Mouse (Mus musculus): ENCODE results near the gene Gna15. TPM values are rescaled to one million over a fixed set of nuclear protein-coding genes. Genes with fewer than 3 reads are reported as not detected.

Gna15 gene
- polyA plus RNA-seq, 1 experiment from 2014 or later, result 1.7 TPM

- Histone ChIP-seq H3K9ac (no peak overlapping the region), H3K36me3 (peaks cover 58% of the 10 kb centered on the region), H3K27me3 (peaks cover 61% of the 10 kb centered on the region), H3K27ac (no peak overlapping the region), H3K4me2 (no peak overlapping the region), H3K9me3 (no peaks in the 10 kb centered on the region), H3K4me1 (replicated peaks) (peaks cover 41% of the 10 kb centered on the region), H3K4me3 (no peak overlapping the region)
- ATAC-seq (ENCODE audit: low FRiP score), result no peak
- 84% methylated on average over 16 of the region's 16 CpGs for WGBS
Observed at GRCm38 (mm10) chr10:81467670-81468235, 56.3 kb downstream of the Gna15 start.

GRCm38 (mm10) chr10:81466881-81467280 is 57.1 kb downstream of the Gna15 start:
- no peak overlapping the region for H3K9ac ChIP-seq
- 73% methylated on average over 14 of the region's 14 CpGs for WGBS
- no peak overlapping the region for H3K4me2 ChIP-seq
- no peak overlapping the region for H3K27ac ChIP-seq
- no peak for ATAC-seq (ENCODE audit: low FRiP score)
- H3K27me3 ChIP-seq, result peaks cover 70% of the 10 kb centered on the region
- H3K4me3 ChIP-seq, result no peak overlapping the region
- peaks cover 67% of the 10 kb centered on the region for H3K36me3 ChIP-seq
- no peaks in the 10 kb centered on the region for H3K9me3 ChIP-seq
- H3K4me1 ChIP-seq (replicated peaks), result peaks cover 32% of the 10 kb centered on the region

- H3K9me3 ChIP-seq, result no peaks in the 10 kb centered on the region
- H3K4me3 ChIP-seq, result no peak overlapping the region
- no peak overlapping the region for H3K4me2 ChIP-seq
- H3K27me3 ChIP-seq, result peaks cover 78% of the 10 kb centered on the region
- H3K4me1 ChIP-seq (replicated peaks), result peaks cover 26% of the 10 kb centered on the region
- peaks cover 73% of the 10 kb centered on the region for H3K36me3 ChIP-seq
- H3K27ac ChIP-seq, result no peak overlapping the region
- H3K9ac ChIP-seq, result no peak overlapping the region
- 75% methylated on average over 2 of the region's 2 CpGs for WGBS
- ATAC-seq (ENCODE audit: low FRiP score), result no peak
Observed at GRCm38 (mm10) chr10:81466066-81466465, 58.0 kb downstream of the Gna15 start.

GRCm38 (mm10) chr10:81465265-81465645 is 58.8 kb downstream of the Gna15 start:
- H3K27me3 ChIP-seq, result peaks cover 83% of the 10 kb centered on the region
- no peak overlapping the region for H3K4me2 ChIP-seq
- peaks cover 18% of the 10 kb centered on the region for H3K4me1 ChIP-seq (replicated peaks)
- WGBS, result 0% methylated on average over 5 of the region's 5 CpGs
- H3K9me3 ChIP-seq, result no peaks in the 10 kb centered on the region
- peaks cover 70% of the 10 kb centered on the region for H3K36me3 ChIP-seq
- no peak overlapping the region for H3K4me3 ChIP-seq
- no peak overlapping the region for H3K9ac ChIP-seq
- H3K27ac ChIP-seq, result no peak overlapping the region
- ATAC-seq (ENCODE audit: low FRiP score), result peak; percentile 23

GRCm38 (mm10) chr10:81464405-81465264 is 59.4 kb downstream of the Gna15 start:
- Histone ChIP-seq H3K9ac (peak overlapping the region; percentile 24; the same call in 1 of the 2 replicates), H3K27ac (no peak overlapping the region), H3K36me3 (peaks cover 70% of the 10 kb centered on the region), H3K4me1 (replicated peaks) (peaks cover 18% of the 10 kb centered on the region), H3K9me3 (no peaks in the 10 kb centered on the region), H3K4me3 (peak overlapping the region; percentile 31), H3K4me2 (peak overlapping the region; percentile 50), H3K27me3 (peaks cover 89% of the 10 kb centered on the region)
- ATAC-seq (ENCODE audit: low FRiP score), result peak; percentile 60
- WGBS, result 4% methylated on average over 33 of the region's 33 CpGs

GRCm38 (mm10) chr10:81463531-81463930 is 60.5 kb downstream of the Gna15 start:
- H3K27me3 ChIP-seq, result peaks cover 91% of the 10 kb centered on the region
- no peak overlapping the region for H3K4me2 ChIP-seq
- peaks cover 61% of the 10 kb centered on the region for H3K36me3 ChIP-seq

GRCm38 (mm10) chr10:81462917-81463316 is 61.1 kb downstream of the Gna15 start:
- H3K36me3 ChIP-seq, result peaks cover 55% of the 10 kb centered on the region

More at GRCm38 (mm10) chr10:81463531-81463930, 60.5 kb downstream of the Gna15 start:
- 77% methylated on average over 4 of the region's 4 CpGs for WGBS
- Histone ChIP-seq H3K4me1 (replicated peaks) (peaks cover 18% of the 10 kb centered on the region), H3K9ac (no peak overlapping the region), H3K27ac (no peak overlapping the region), H3K4me3 (no peak overlapping the region), H3K9me3 (no peaks in the 10 kb centered on the region)
- ATAC-seq (ENCODE audit: low FRiP score), result no peak

GRCm38 (mm10) chr10:81462415-81462804 is 61.6 kb downstream of the Gna15 start:
- Histone ChIP-seq H3K27me3 (peaks cover 93% of the 10 kb centered on the region), H3K9ac (no peak overlapping the region), H3K4me1 (replicated peaks) (peaks cover 18% of the 10 kb centered on the region), H3K4me3 (no peak overlapping the region), H3K27ac (no peak overlapping the region), H3K4me2 (no peak overlapping the region), H3K9me3 (no peaks in the 10 kb centered on the region), H3K36me3 (peaks cover 50% of the 10 kb centered on the region)
- ATAC-seq (ENCODE audit: low FRiP score), result no peak
- 38% methylated on average over 7 of the region's 7 CpGs for WGBS

More at GRCm38 (mm10) chr10:81462917-81463316, 61.1 kb downstream of the Gna15 start:
- peaks cover 95% of the 10 kb centered on the region for H3K27me3 ChIP-seq
- no peaks in the 10 kb centered on the region for H3K9me3 ChIP-seq
- no peak overlapping the region for H3K9ac ChIP-seq
- H3K4me2 ChIP-seq, result no peak overlapping the region
- no peak overlapping the region for H3K27ac ChIP-seq
- H3K4me3 ChIP-seq, result no peak overlapping the region
- no peak for ATAC-seq (ENCODE audit: low FRiP score)
- peaks cover 18% of the 10 kb centered on the region for H3K4me1 ChIP-seq (replicated peaks)
- WGBS, result 81% methylated on average over 7 of the region's 7 CpGs

- peaks cover 45% of the 10 kb centered on the region for H3K36me3 ChIP-seq
- H3K4me1 ChIP-seq (replicated peaks), result peaks cover 18% of the 10 kb centered on the region
- no peak overlapping the region for H3K9ac ChIP-seq
- H3K9me3 ChIP-seq, result no peaks in the 10 kb centered on the region
- no peak overlapping the region for H3K4me3 ChIP-seq
- H3K27me3 ChIP-seq, result peaks cover 95% of the 10 kb centered on the region
- H3K27ac ChIP-seq, result no peak overlapping the region
- 8% methylated on average over 16 of the region's 16 CpGs for WGBS
- ATAC-seq (ENCODE audit: low FRiP score), result no peak
- H3K4me2 ChIP-seq, result no peak overlapping the region
Observed at GRCm38 (mm10) chr10:81461673-81462414, 62.2 kb downstream of the Gna15 start.

- ATAC-seq (ENCODE audit: low FRiP score), result no peak
- Histone ChIP-seq H3K36me3 (peaks cover 36% of the 10 kb centered on the region), H3K9ac (no peak overlapping the region), H3K4me1 (replicated peaks) (peaks cover 18% of the 10 kb centered on the region), H3K27me3 (peaks cover 95% of the 10 kb centered on the region), H3K27ac (no peak overlapping the region), H3K4me2 (no peak overlapping the region), H3K4me3 (no peak overlapping the region), H3K9me3 (no peaks in the 10 kb centered on the region)
- WGBS, result 38% methylated on average over 11 of the region's 11 CpGs
Observed at GRCm38 (mm10) chr10:81460951-81461350, 63.1 kb downstream of the Gna15 start.

GRCm38 (mm10) chr10:81460471-81460870 is 63.6 kb downstream of the Gna15 start:
- Histone ChIP-seq H3K27ac (no peak overlapping the region), H3K36me3 (peaks cover 31% of the 10 kb centered on the region), H3K4me1 (replicated peaks) (peaks cover 18% of the 10 kb centered on the region), H3K9me3 (no peaks in the 10 kb centered on the region), H3K4me3 (no peak overlapping the region), H3K9ac (no peak overlapping the region), H3K27me3 (peaks cover 95% of the 10 kb centered on the region), H3K4me2 (no peak overlapping the region)
- ATAC-seq (ENCODE audit: low FRiP score), result no peak
- WGBS, result 34% methylated on average over 20 of the region's 20 CpGs

- WGBS, result 71% methylated on average over 21 of the region's 21 CpGs
- ATAC-seq (ENCODE audit: low FRiP score), result no peak
- peaks cover 95% of the 10 kb centered on the region for H3K27me3 ChIP-seq
- H3K4me3 ChIP-seq, result no peak overlapping the region
- H3K4me1 ChIP-seq (replicated peaks), result peaks cover 9% of the 10 kb centered on the region
- H3K36me3 ChIP-seq, result peaks cover 27% of the 10 kb centered on the region
- no peak overlapping the region for H3K27ac ChIP-seq
- H3K9me3 ChIP-seq, result no peaks in the 10 kb centered on the region
- no peak overlapping the region for H3K9ac ChIP-seq
- H3K4me2 ChIP-seq, result no peak overlapping the region
Observed at GRCm38 (mm10) chr10:81459399-81459798, 64.6 kb downstream of the Gna15 start.
